Mouse (Mus musculus): Measurements from ENCODE around the gene Agtpbp1.

Agtpbp1 gene

DNA sequence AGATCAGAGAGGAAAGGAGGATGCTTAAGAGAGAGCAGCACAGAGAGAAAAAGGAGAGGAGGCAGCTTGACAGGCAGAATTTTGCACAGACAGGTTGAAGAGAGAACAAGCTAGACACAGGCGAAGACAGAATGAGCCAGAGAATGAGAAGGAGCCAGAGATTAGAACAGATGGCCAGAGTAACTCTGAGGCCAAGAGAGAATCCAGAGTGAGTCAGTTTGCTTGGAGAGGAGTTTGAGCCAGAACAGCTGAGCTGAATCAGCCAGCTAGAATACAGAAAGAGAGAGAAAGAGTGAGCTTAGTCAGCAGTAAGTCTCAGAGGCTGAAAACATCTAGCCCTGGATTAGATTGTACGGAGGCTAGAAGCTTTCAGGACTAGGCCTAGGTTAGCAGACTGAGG lies 12.5 kb downstream of the Agtpbp1 start:
- DNase-seq (ENCODE audit: low read depth), result no peak

- DNase-seq (ENCODE audit: low read depth), result no peak
Observed at GRCm38 (mm10) chr13:59571107-59571506, 13.9 kb downstream of the Agtpbp1 start.

DNA sequence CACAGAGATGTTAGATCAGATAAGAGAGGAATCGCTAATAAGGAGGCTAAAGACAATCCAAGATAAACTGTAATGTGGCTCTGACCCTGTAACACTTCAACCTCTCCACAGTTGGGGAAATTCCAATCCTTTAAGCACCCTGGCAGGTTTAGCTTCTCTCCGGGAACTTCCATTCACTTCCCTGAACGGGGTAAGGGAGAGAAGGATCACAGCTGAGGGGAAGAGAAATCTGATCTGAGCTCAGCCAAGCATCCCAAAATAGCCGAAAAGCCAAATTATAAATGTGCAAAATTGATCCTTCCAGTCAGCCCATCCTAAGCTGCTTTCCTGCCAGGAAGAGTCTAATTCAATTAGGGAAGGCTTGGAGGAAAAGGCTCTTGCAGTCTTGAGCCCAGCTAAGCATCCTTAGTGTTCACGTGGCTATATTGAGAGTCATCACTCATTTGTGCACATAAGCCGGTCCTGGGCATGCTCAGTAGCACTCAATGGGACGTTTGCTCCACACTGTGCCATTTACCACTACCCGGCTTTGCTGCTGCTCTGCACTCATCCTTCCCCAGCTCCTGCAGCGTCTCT lies 19.0 kb downstream of the Agtpbp1 start:
- no peak for DNase-seq (ENCODE audit: low read depth)

DNA sequence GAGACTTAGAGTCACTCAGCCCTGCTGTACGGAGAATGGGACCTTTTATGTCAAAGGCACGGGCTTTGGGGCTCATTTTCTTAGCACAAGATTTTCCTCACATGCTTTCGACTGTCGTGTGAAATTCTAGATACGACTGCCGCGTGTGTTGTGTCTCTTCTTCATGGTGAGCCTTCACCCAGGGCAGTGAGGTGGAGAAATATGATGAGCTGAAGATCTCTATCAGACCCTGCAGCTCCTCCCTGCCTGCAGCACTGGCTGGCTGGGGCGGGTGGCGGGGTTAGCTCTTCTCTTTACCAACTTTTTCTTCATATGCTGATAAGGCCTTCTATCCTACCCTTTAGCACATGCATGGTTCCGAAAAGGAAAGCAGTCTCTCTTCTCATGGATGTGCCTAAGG lies 20.1 kb downstream of the Agtpbp1 start:
- no peak for DNase-seq (ENCODE audit: low read depth)

GRCm38 (mm10) chr13:59564505-59564904 lies 20.5 kb downstream of the Agtpbp1 start:
- DNase-seq (ENCODE audit: low read depth), result no peak

GRCm38 (mm10) chr13:59562471-59562870 lies 22.6 kb downstream of the Agtpbp1 start:
- no peak for DNase-seq (ENCODE audit: low read depth)

GRCm38 (mm10) chr13:59558776-59559175 lies 26.3 kb downstream of the Agtpbp1 start:
- no peak for DNase-seq (ENCODE audit: low read depth)

DNA sequence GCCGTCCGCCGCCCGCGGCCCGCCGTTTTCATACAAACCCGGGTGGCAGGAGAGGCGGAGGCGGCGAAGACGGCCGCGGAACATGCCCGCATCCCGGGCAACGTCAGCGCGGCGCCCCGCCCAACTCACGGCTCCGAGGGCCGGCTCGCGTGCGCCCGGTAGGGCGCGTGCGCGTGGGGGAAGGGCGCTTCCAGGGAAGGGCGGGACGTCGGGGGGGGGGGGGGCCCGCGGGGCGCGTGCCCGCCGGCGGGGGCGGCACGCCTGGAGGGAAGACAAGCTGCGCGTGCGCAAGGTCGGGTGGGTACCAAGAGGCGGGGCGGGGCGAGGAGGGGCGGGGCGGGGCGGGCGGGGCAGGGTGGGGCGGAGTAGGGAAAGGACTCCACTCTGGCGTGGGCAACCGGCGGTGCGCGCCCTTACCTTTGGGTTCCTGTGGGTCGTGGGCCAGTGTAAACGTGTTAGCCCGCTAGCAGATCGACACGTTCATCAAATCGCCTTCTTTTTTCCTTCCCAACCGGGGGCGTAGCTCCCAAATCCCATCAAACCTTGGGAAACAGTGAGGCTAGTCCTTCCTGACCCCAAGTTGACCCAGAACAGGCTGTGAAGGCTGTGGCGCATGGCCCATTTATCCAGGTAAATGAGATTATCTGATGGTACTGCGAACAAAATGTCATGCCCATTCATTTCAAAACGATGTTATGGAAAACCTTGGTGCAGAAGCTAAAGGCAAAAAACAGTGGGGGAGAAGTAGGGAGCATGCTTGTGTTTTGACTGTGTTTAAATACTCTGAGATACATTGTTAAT lies 27.6 kb downstream of the Agtpbp1 start:
- peak; percentile 58 for DNase-seq (ENCODE audit: low read depth)

DNA sequence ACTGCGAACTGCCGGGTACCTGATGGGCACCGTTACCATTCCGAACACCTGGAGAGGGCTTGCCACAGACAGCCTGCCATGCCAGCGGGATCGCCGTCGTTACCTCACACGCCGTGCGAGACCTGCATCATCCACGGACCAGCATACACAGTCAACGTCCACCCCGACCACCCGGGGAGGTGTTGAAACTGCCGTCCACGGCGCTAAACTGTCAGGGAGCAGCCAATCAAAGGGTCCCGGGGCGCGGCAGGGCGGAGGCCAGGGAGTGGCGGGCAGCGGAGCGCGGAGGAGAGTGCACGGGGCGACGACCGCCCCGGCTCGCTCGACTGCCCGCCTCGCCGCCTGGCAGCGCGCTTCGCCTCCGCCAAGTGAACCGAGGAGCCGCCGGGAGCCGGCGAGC lies 28.4 kb downstream of the Agtpbp1 start:
- DNase-seq (ENCODE audit: low read depth), result no peak

GRCm38 (mm10) chr13:59555613-59556192 lies 29.3 kb downstream of the Agtpbp1 start:
- no peak for DNase-seq (ENCODE audit: low read depth)

- DNase-seq (ENCODE audit: low read depth), result no peak
Observed at GRCm38 (mm10) chr13:59554772-59555505, 30.1 kb downstream of the Agtpbp1 start.

DNA sequence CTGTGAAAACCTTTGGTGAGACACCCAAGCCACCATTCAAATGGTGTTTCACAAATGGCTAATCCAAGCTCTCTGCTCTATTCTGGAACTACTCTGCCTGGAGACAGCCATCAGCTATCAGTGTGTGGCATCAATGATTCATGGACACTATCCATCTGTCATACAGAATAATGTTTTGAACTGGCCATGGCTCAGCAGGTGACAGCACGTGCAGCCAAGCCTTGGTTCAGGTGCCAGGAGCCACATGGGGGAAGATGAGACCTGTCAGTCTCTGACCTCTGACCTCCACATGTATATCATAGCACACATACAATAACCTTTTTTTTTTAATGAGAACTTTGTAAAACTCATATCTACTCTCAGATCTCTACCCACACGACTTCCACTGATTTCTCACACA lies 32.3 kb downstream of the Agtpbp1 start:
- DNase-seq (ENCODE audit: low read depth), result no peak

GRCm38 (mm10) chr13:59552286-59552685 lies 32.7 kb downstream of the Agtpbp1 start:
- no peak for DNase-seq (ENCODE audit: low read depth)

DNA sequence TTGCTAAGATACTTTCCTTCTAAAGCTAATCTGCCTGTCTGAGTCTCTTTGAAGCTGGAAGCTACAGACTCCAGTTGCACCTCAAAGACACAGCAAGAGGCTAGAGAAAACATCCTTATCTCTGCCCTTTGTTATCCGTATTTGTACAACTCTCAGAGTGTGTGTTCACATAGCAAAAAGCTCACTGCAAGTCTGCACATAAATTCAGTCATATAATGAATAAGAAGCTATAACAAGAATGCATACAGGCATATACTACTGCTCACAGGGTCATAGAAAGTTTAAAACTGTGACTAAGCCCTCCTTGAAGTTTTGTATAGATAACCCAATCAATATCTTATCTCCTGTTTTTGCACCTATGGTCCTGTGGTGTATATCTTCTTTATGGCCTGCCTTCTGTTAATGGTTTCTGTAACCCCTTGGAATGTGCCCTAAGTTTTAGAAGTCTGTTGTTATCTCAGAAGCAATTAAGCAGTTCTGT lies 35.7 kb downstream of the Agtpbp1 start:
- no peak for DNase-seq (ENCODE audit: low read depth)

- no peak for DNase-seq (ENCODE audit: low read depth)
Observed at GRCm38 (mm10) chr13:59547716-59548115, 37.3 kb downstream of the Agtpbp1 start.

GRCm38 (mm10) chr13:59547091-59547490 lies 37.9 kb downstream of the Agtpbp1 start:
- no peak for DNase-seq (ENCODE audit: low read depth)

GRCm38 (mm10) chr13:59542411-59542810 lies 42.6 kb downstream of the Agtpbp1 start:
- DNase-seq (ENCODE audit: low read depth), result no peak

- no peak for DNase-seq (ENCODE audit: low read depth)
Observed at GRCm38 (mm10) chr13:59540030-59540429, 45.0 kb downstream of the Agtpbp1 start.

DNA sequence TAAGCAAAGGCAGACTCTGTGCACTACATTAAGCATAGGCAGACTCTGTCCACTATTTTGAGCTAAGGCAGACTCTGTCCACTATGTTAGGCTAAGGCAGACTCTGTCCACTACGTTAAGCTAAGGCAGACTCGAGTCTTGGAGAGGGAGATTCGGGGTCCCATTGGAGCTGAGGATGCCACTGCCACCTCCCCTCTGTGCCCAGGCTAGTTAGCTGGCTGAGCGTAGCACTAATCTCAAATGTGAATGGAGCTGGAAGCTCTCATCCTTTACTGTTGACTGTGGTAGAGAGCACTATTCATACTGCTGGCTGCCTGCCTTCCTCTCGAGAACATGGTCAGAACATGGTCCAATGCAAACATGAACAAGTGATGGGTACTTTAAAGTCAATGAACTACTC lies 46.4 kb downstream of the Agtpbp1 start:
- DNase-seq (ENCODE audit: low read depth), result no peak

GRCm38 (mm10) chr13:59536631-59537030 lies 48.4 kb downstream of the Agtpbp1 start:
- DNase-seq (ENCODE audit: low read depth), result no peak

- DNase-seq (ENCODE audit: low read depth), result no peak
Observed at GRCm38 (mm10) chr13:59535746-59536145, 49.3 kb downstream of the Agtpbp1 start.

- no peak for DNase-seq (ENCODE audit: low read depth)
Observed at GRCm38 (mm10) chr13:59534301-59534700, 50.7 kb downstream of the Agtpbp1 start.

DNA sequence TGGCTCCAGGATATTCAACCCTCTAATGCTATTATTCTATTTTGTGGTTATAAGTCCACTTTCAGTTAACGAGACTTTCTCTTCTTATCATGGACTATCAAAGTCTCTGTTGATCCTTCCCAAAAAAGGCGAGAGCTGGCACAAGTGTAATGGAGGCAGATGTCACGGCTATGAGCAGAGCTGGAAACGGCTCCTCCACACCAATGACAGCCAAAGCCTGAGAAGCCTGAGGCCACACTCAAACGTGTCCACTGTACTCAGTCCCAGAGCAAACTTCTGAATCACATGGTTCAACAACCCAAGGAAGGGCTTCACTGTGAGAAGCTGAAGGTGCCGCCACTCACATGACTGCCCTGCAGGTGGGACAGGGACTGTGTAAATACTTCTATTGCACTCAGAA lies 51.7 kb downstream of the Agtpbp1 start:
- DNase-seq (ENCODE audit: low read depth), result no peak

Data from c-Kit-positive CD71-positive TER-119-negative erythroid progenitor cells, embryonic 14.5 days (primary cell).